Mouse (Mus musculus): Measurements from ENCODE around the gene Usp22.
A peak's percentile ranks its signal among the peaks of the same experiment; 100 is the strongest.
"Not testable (repeated sequence)": the region's sequence is repeated elsewhere in the genome, so short reads cannot be mapped to it uniquely, and the experiment has no call there.

Gene Usp22

GRCm38 (mm10) chr11:61143564-61144469 lies 31.0 kb downstream of the Usp22 start:
- DNase-seq (ENCODE audit: low read depth, low spot score), result no peak

GRCm38 (mm10) chr11:61142941-61143530 lies 31.8 kb downstream of the Usp22 start:
- DNase-seq (ENCODE audit: low read depth, low spot score), result no peak

- DNase-seq (ENCODE audit: low read depth, low spot score), result peak; percentile 22
Measured at GRCm38 (mm10) chr11:61142262-61142661, 32.6 kb downstream of the Usp22 start.

GRCm38 (mm10) chr11:61141693-61142092 lies 33.2 kb downstream of the Usp22 start:
- no peak for DNase-seq (ENCODE audit: low read depth, low spot score)

DNA sequence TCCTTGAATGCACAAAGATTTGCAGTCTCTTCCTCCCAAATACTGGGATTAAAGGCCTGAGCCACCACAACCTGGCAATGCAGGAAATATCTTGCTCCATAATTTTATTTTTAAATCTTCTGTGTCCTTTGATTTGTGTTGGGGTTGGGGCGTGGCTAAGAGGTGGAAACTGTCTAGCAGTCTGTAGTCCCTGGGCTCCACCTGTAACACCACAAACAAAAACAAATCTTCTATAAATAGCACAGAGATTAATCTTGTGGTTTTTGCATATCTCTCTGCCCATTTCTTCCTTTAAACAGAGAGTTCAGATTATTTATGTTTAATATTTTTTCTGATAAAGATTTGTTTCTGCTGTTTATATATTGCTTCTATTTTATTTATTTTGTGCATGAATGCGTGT lies 41.9 kb downstream of the Usp22 start:
- no peak for DNase-seq (ENCODE audit: low read depth, low spot score)

DNA sequence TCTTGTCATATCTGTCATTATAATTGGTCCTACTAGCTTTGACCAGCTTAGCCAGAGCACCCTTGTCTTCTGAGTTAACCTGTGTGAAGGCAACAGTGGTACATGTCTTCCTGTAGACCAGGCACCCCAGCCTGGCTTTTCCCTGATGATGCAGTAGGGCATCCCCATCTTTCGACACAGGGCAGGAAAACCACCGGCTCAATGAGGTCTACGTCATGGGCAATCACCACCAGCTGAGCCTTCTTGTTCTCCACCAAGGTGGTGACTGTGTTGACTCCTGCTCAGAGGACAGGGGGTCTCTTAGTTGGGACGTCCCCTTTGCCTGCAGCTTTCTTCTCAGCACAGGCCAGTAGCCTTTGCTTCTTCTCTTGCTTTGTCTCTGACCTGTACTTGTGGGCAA lies 44.2 kb downstream of the Usp22 start:
- DNase-seq (ENCODE audit: low read depth, low spot score), result not testable (repeated sequence)

GRCm38 (mm10) chr11:61129305-61129704 lies 45.5 kb downstream of the Usp22 start:
- DNase-seq (ENCODE audit: low read depth, low spot score), result no peak

DNA sequence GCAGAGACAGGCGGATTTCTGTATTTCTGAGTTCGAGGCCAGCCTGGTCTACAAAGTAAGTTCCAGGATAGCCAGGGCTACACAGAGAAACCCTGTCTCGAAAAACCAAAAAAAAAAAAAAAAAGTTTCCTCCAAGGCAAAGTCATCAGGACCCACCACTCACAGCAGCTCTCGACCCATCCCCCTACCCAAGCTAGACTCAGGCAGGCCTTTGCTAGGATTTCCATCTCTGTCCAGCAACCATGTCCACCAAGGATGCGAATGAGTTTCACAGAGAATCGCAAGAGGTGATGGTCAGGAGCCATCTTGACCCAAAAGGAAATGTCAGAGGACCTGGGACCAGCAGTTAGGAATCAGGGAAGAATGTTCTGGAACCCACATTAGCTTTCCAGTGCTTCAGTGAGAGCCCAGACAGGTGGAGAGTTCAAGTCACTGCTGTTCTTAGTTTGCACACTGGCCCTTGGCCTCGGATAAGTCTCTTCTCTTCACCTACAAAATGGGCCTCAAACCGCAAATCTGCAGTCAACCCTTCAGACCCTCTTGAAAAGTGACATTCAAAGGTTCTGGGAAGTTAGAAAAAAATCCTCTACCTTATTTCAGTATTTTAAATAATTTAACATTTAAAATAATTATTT lies 47.3 kb downstream of the Usp22 start:
- no peak for DNase-seq (ENCODE audit: low read depth, low spot score)

GRCm38 (mm10) chr11:61126606-61127355 lies 48.1 kb downstream of the Usp22 start, which contains the start of gene Tnfrsf13b:
Gene Tnfrsf13b (plus strand): TSS chr11:61126755.
- no peak for DNase-seq (ENCODE audit: low read depth, low spot score)

DNA sequence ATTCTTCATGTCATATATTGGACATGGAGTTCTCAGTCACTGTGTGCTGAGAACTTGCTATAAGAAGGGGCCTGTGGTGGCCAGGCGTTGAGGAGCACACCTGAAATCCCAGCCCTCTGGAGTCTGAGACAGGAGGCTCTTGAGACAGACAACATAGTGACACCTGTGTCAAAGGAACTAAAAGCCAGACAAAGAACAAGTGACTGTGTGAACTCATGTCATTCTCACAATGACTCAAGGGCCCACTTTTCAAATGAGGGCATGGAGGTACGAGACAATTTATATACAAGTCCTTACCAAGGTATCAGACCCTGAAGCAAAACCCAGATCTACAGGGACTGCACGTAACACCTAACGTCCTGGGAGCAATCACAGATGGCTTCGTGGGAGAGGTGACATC lies 48.9 kb downstream of the Usp22 start:
- DNase-seq (ENCODE audit: low read depth, low spot score), result no peak

- no peak for DNase-seq (ENCODE audit: low read depth, low spot score)
Measured at GRCm38 (mm10) chr11:61123886-61124285, 51.0 kb downstream of the Usp22 start.

- DNase-seq (ENCODE audit: low read depth, low spot score), result no peak
Measured at GRCm38 (mm10) chr11:61122769-61123288, 52.0 kb downstream of the Usp22 start.

DNA sequence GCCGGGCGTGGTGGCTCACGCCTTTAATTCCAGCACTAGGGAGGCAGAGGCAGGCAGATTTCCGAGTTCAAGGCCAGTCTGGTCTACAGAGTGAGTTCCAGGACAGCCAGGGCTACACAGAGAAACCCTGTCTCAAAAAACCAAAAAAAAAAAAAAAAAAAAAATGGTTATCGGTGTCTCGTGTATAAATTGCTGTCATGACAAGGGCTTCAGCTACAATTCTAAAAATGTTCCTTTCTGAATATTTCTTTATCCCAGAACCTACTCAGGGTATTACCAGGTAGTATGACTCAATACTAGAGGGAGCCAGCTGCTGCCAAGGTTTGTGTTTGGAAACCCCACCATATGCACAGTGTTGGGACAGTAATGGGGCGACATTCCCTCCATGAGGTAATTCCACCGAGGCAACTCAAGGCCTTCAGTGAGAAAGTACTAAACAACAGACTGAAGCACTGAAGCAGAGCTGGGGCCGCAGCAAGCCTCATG lies 52.5 kb downstream of the Usp22 start:
- DNase-seq (ENCODE audit: low read depth, low spot score), result no peak

GRCm38 (mm10) chr11:61119996-61120583 lies 54.8 kb downstream of the Usp22 start:
- no peak for DNase-seq (ENCODE audit: low read depth, low spot score)

GRCm38 (mm10) chr11:61116226-61116625 lies 58.6 kb downstream of the Usp22 start:
- DNase-seq (ENCODE audit: low read depth, low spot score), result no peak

DNA sequence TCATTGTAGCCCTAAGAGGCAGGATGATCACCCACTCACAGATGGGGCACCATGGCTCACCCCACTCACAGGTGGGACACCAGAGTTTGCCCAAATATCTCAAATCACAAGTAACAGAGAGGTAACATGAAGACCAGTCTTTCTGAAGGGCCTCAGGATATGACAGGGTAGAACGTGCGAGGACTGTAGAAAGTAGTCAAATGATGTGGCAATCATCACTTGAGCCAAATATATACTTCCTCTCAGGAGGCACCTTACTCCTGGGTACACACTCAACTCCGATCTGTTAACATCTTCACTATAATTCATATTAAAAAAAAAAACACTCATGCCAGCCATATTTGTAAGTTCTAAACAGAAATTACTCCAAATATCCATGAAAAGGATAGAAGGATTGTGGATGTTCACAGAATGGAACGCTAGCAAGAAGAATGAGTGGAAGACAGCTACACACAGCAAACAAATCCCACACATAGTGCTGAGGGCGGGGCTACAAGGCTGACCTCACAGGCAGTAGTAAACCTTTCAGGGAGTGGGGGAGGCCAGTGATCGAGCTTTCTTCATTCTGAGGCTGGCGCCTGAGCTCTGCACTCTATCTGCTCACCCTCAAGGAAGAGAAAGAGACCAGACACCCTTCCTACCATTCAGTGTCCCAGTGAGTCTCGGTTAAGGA lies 62.4 kb downstream of the Usp22 start:
- DNase-seq (ENCODE audit: low read depth, low spot score), result no peak

- no peak for DNase-seq (ENCODE audit: low read depth, low spot score)
Measured at GRCm38 (mm10) chr11:61111472-61111871, 63.4 kb downstream of the Usp22 start.

- no peak for DNase-seq (ENCODE audit: low read depth, low spot score)
Measured at GRCm38 (mm10) chr11:61110928-61111327, 63.9 kb downstream of the Usp22 start.

- no peak for DNase-seq (ENCODE audit: low read depth, low spot score)
Measured at GRCm38 (mm10) chr11:61110113-61110512, 64.7 kb downstream of the Usp22 start.

- DNase-seq (ENCODE audit: low read depth, low spot score), result no peak
Measured at GRCm38 (mm10) chr11:61109707-61110106, 65.1 kb downstream of the Usp22 start.
